Mouse (Mus musculus): ENCODE results near the gene Fam107a.
"Not testable (repeated sequence)": the region's sequence is repeated elsewhere in the genome, so short reads cannot be mapped to it uniquely, and the experiment has no call there.

Fam107a gene

GRCm38 (mm10) chr14:8315169-8315568, 2.7 kb downstream of the Fam107a start:
- DNase-seq, result no peak

- no peak for DNase-seq
These were observed 3.3 kb downstream of the Fam107a start for GRCm38 (mm10) chr14:8314536-8314935.

GRCm38 (mm10) chr14:8313877-8314276, 3.9 kb downstream of the Fam107a start:
- DNase-seq, result peak; percentile 38

- DNase-seq, result peak; percentile 41
These were observed 8.1 kb downstream of the Fam107a start for GRCm38 (mm10) chr14:8309621-8310141.

GRCm38 (mm10) chr14:8308650-8309049, 9.2 kb downstream of the Fam107a start:
- no peak for DNase-seq

GRCm38 (mm10) chr14:8306884-8307283, 10.9 kb downstream of the Fam107a start:
- no peak for DNase-seq

GRCm38 (mm10) chr14:8305014-8305413, 12.8 kb downstream of the Fam107a start:
- DNase-seq, result no peak

GRCm38 (mm10) chr14:8304082-8304481, 13.7 kb downstream of the Fam107a start:
- DNase-seq, result no peak

- DNase-seq, result no peak
These were observed 15.1 kb downstream of the Fam107a start for GRCm38 (mm10) chr14:8302687-8303086.

GRCm38 (mm10) chr14:8300281-8300680, 17.5 kb downstream of the Fam107a start:
- DNase-seq, result peak; percentile 77

- DNase-seq, result no peak
These were observed 19.9 kb downstream of the Fam107a start for GRCm38 (mm10) chr14:8297889-8298293.

GRCm38 (mm10) chr14:8294257-8294656, 23.6 kb downstream of the Fam107a start:
- DNase-seq, result no peak

GRCm38 (mm10) chr14:8286595-8286994, 31.2 kb downstream of the Fam107a start:
- DNase-seq, result peak; percentile 77

GRCm38 (mm10) chr14:8283784-8284183, 34.0 kb downstream of the Fam107a start:
- DNase-seq, result no peak

- not testable (repeated sequence) for DNase-seq
These were observed 46.5 kb downstream of the Fam107a start for GRCm38 (mm10) chr14:8271281-8271680.

GRCm38 (mm10) chr14:8264378-8264777, 53.4 kb downstream of the Fam107a start:
- DNase-seq, result no peak

GRCm38 (mm10) chr14:8262242-8262641, 55.6 kb downstream of the Fam107a start:
- DNase-seq, result no peak

GRCm38 (mm10) chr14:8260214-8260613, 57.6 kb downstream of the Fam107a start:
- no peak for DNase-seq

- DNase-seq, result no peak
These were observed 58.7 kb downstream of the Fam107a start, which contains the start of gene Acox2 for GRCm38 (mm10) chr14:8259166-8259565. Acox2 (minus strand) TSS chr14:8259353.

- DNase-seq, result no peak
These were observed 59.1 kb downstream of the Fam107a start for GRCm38 (mm10) chr14:8258752-8259151.

- no peak for DNase-seq
These were observed 59.5 kb downstream of the Fam107a start for GRCm38 (mm10) chr14:8258335-8258627.

GRCm38 (mm10) chr14:8257521-8258334, 60.1 kb downstream of the Fam107a start:
- DNase-seq, result no peak

- DNase-seq, result no peak
These were observed 60.9 kb downstream of the Fam107a start for GRCm38 (mm10) chr14:8256881-8257280.

- DNase-seq, result no peak
These were observed 61.8 kb downstream of the Fam107a start for GRCm38 (mm10) chr14:8256072-8256471.
